Mouse (Mus musculus) spleen, postnatal 10 days (tissue): Measurements from ENCODE around the gene St7.

Experiments
- DNase-seq, 2 experiments: peaks; one replicate each; pipeline ENCODE4 v3.0.0; 2021 to 2022; ENCODE audit warnings: low spot score in 2 of 2

St7 gene

GRCm38 (mm10) chr6:17763963-17764659 lies 71.4 kb downstream of the St7 start:
- DNase-seq, result no peak

- DNase-seq, result no peak
Measured at GRCm38 (mm10) chr6:17764660-17764998, 71.9 kb downstream of the St7 start.

GRCm38 (mm10) chr6:17769972-17770644 lies 77.4 kb downstream of the St7 start:
- DNase-seq, result no peak

GRCm38 (mm10) chr6:17770645-17771345 lies 78.1 kb downstream of the St7 start:
- peak; percentile 42 to 43 for DNase-seq

GRCm38 (mm10) chr6:17771456-17771855 lies 78.7 kb downstream of the St7 start:
- no peak for DNase-seq

- DNase-seq, result peak in 1 of 2 experiments; percentile 32
Measured at GRCm38 (mm10) chr6:17772514-17772913, 79.8 kb downstream of the St7 start.

GRCm38 (mm10) chr6:17776041-17776440 lies 83.3 kb downstream of the St7 start:
- DNase-seq, result peak; percentile 35 to 41

- no peak for DNase-seq
Measured at GRCm38 (mm10) chr6:17777018-17777799, 84.5 kb downstream of the St7 start.

- no peak for DNase-seq
Measured at GRCm38 (mm10) chr6:17778648-17779202, 86.0 kb downstream of the St7 start.

GRCm38 (mm10) chr6:17783511-17783910 lies 90.8 kb downstream of the St7 start:
- no peak for DNase-seq

- no peak for DNase-seq
Measured at GRCm38 (mm10) chr6:17784523-17784922, 91.8 kb downstream of the St7 start.

GRCm38 (mm10) chr6:17785248-17785647 lies 92.5 kb downstream of the St7 start:
- DNase-seq, result no peak

- DNase-seq, result no peak
Measured at GRCm38 (mm10) chr6:17787810-17788209, 95.1 kb downstream of the St7 start.

GRCm38 (mm10) chr6:17790251-17790650 lies 97.5 kb downstream of the St7 start:
- no peak for DNase-seq

- no peak for DNase-seq
Measured at GRCm38 (mm10) chr6:17793471-17793870, 100.7 kb downstream of the St7 start.

- DNase-seq, result no peak
Measured at GRCm38 (mm10) chr6:17797271-17797713, 104.6 kb downstream of the St7 start.

GRCm38 (mm10) chr6:17800694-17801093 lies 108.0 kb downstream of the St7 start:
- DNase-seq, result no peak

- no peak for DNase-seq
Measured at GRCm38 (mm10) chr6:17804468-17804867, 111.7 kb downstream of the St7 start.

GRCm38 (mm10) chr6:17806569-17806968 lies 113.8 kb downstream of the St7 start:
- DNase-seq, result no peak

GRCm38 (mm10) chr6:17811063-17811462 lies 118.3 kb downstream of the St7 start:
- DNase-seq, result no peak

- no peak for DNase-seq
Measured at GRCm38 (mm10) chr6:17811531-17811930, 118.8 kb downstream of the St7 start.
